Mouse (Mus musculus) G1E (cell line): ENCODE measurements at regions not wholly inside any gene's neighbourhood (a gene's known extent, or its start where the extent isn't known, plus 50 kb on each side); places are given as distances from the start of the nearest gene placed in this dataset.

ENCODE experiments used
- ATAC-seq: 2 replicates; pipeline ENCODE4 v1.8.0; 2016; ENCODE audit warnings: mild to moderate bottlenecking; ENCODE audit not compliant: insufficient number of reproducible peaks, poor library complexity, low FRiP score, severe bottlenecking; ENCODE audit errors: extremely low read depth
- DNase-seq: peaks from one replicate; pipeline ENCODE4 v3.0.0; 2012; ENCODE audit warnings: low spot score
- H3K27me3 ChIP-seq: 2 replicates; pipeline ENCODE4 v1.6.1; 2012; ENCODE audit warnings: mild to moderate bottlenecking, low read length, inconsistent platforms; ENCODE audit not compliant: insufficient read depth
- H3K36me3 ChIP-seq: replicated peaks from 2 replicates; pipeline ENCODE3; 2012; ENCODE audit warnings: mild to moderate bottlenecking, inconsistent platforms
- H3K4me1 ChIP-seq: 2 replicates; pipeline ENCODE4 v1.6.1; 2012; ENCODE audit warnings: low read depth, low read length, inconsistent platforms, mixed read lengths; ENCODE audit not compliant: insufficient read depth
- H3K4me3 ChIP-seq: 2 replicates; pipeline ENCODE4 v1.5.1; 2012; ENCODE audit warnings: low read depth, mild to moderate bottlenecking, inconsistent platforms, low read length, moderate library complexity, mixed read lengths
- H3K9me3 ChIP-seq: replicated peaks from 2 replicates; pipeline ENCODE4 v1.6.1; 2012; ENCODE audit warnings: inconsistent platforms
- CTCF ChIP-seq: IDR thresholded peaks from 2 replicates; pipeline ENCODE4 v1.5.1; 2012; ENCODE audit warnings: low read depth, low read length, inconsistent platforms, mixed read lengths
- GATA1 ChIP-seq: IDR thresholded peaks from 2 replicates; pipeline ENCODE4 v1.6.1; 2012; ENCODE audit warnings: borderline replicate concordance, low read length, inconsistent platforms, mixed read lengths
- GATA2 ChIP-seq: IDR thresholded peaks from 2 replicates; pipeline ENCODE4 v1.6.1; 2012; ENCODE audit warnings: low read depth, low read length, inconsistent platforms, borderline replicate concordance
- POLR2AphosphoS5 ChIP-seq: IDR thresholded peaks from 2 replicates; pipeline ENCODE4 v1.6.1; 2012; ENCODE audit warnings: low read depth, low read length, inconsistent platforms; ENCODE audit not compliant: insufficient replicate concordance
- TAL1 ChIP-seq: conservative IDR thresholded peaks from 2 replicates; pipeline ENCODE4 v1.6.1; 2012; ENCODE audit warnings: low read depth, low read length, inconsistent platforms, mixed read lengths

DNA sequence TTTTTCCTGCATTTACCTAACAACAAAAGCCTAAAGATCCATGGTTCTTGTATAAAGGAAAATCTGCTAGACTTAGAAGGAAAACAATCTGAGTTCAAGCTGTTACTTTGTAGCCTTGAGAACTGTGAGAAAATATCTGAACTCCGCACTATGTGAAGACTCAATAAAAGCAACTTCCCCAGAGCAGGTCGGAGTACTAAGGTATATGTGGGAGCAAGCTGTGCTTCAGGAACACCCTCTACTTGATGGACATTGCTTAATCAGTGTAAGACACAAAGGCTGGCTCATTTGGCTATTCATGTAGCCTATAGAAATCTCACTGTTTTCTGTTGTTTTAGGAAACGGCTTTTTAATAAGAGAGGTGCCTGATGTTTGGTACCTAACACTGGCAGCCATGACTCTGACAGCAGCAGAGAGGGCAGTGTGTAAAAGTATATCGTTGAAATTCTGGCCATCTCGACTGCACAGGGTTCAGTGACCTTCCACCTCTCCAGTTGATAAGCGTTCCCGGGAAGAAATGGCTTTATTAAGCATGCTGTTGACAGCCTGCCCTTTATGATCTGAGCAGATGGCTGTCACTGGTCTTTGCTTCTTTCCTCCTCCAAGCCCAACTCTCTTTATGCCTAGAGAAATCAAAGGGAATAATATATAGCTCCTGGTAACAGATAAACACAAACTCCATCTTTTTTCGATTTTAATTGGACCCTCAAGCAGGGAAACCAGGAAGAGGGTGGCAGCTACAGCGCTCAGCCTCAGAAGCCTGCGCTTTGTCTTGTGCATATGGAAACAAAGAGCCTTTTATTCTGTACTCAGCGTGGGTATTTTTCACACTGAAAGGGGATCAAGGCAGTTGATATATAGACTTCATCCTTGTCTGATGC is 443.7 kb upstream of the Sel1l start:
- Histone ChIP-seq H3K4me3 (no peak overlapping the region), H3K36me3 (no peaks in the 10 kb centered on the region), H3K4me1 (no peaks in the 10 kb centered on the region), H3K27me3 (no peaks in the 10 kb centered on the region), H3K9me3 (no peaks in the 10 kb centered on the region)
- TF ChIP-seq GATA2 (no peak), TAL1 (no peak), POLR2AphosphoS5 (no peak), GATA1 (no peak), CTCF (no peak)
- ATAC-seq (no peak), DNase-seq (no peak)

DNA sequence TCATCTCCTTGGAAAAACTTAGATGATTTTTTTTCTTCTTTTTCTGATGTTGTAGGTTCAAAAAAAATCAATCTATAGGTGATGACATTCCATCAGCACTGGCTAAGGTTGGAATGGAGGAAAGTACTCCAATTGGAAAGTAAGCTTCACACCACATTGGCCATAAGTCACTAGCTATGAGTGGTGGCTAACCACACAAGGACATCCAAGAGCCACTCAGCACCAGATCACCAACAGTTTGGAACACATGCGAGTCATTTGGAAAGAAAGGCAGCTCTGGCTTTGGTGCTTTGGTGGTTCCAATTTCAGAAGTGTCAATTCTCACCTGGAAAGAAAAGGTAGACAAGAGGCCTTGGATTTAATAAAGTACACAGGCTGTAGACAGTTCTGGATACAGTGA is 442.5 kb upstream of the Sel1l start:
- Histone ChIP-seq H3K4me1 (no peaks in the 10 kb centered on the region), H3K27me3 (no peaks in the 10 kb centered on the region), H3K36me3 (no peaks in the 10 kb centered on the region), H3K9me3 (no peaks in the 10 kb centered on the region), H3K4me3 (no peak overlapping the region)
- DNase-seq (no peak), ATAC-seq (no peak)
- TF ChIP-seq POLR2AphosphoS5 = no peak
- TF ChIP-seq GATA2 = no peak
- no peak for TF ChIP-seq TAL1
- no peak for TF ChIP-seq CTCF
- no peak for TF ChIP-seq GATA1

DNA sequence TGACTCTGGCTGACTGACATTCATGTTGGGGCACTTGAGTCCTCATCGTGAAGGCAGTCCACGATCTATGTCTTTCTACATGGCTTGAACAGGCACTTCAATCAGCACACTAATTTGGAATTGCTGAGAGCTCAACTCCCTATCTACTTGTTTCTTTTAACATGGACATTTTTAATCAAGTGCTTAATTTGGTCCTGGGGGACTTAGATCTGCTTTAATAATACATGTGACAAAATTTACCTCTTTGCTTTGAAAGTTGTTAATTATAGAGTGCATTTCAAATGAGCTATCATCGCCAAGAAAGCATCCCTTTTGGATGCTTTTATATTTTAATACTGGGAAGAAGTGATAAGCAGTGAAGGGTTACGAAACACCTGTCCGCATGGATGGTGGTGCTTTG is 436.6 kb upstream of the Sel1l start:
- TF ChIP-seq CTCF (no peak), GATA2 (no peak), GATA1 (no peak), TAL1 (no peak), POLR2AphosphoS5 (no peak)
- Histone ChIP-seq H3K27me3 (no peaks in the 10 kb centered on the region), H3K4me3 (no peak overlapping the region), H3K9me3 (no peaks in the 10 kb centered on the region), H3K4me1 (no peaks in the 10 kb centered on the region), H3K36me3 (no peaks in the 10 kb centered on the region)
- DNase-seq (no peak), ATAC-seq (no peak)

DNA sequence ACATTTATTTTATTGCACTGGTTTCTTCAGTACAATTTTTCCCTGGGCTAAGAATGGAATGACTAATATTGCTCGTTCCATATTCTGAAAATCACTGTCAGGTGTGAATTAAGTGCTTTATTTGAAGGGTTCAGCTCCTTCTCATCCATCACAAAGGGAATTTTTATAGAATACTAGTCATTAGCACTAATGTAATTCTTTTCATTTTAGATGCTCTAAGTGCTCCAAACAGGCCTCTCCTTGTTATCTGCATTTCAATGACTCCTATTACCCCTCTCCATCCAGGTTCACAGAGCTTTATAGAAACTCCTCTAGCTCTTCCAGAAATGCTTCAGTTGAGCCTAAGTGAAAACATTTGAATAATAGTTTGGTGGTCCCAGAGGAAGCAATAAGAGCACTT is 431.5 kb upstream of the Sel1l start:
- H3K27me3 ChIP-seq = no peaks in the 10 kb centered on the region
- H3K9me3 ChIP-seq = no peaks in the 10 kb centered on the region
- no peak overlapping the region for H3K4me3 ChIP-seq
- TF ChIP-seq POLR2AphosphoS5 = no peak
- TF ChIP-seq GATA2 = no peak
- TF ChIP-seq TAL1 = no peak
- TF ChIP-seq GATA1 = no peak
- TF ChIP-seq CTCF = no peak
- no peak for DNase-seq
- no peak for ATAC-seq
- no peaks in the 10 kb centered on the region for H3K36me3 ChIP-seq
- no peaks in the 10 kb centered on the region for H3K4me1 ChIP-seq

DNA sequence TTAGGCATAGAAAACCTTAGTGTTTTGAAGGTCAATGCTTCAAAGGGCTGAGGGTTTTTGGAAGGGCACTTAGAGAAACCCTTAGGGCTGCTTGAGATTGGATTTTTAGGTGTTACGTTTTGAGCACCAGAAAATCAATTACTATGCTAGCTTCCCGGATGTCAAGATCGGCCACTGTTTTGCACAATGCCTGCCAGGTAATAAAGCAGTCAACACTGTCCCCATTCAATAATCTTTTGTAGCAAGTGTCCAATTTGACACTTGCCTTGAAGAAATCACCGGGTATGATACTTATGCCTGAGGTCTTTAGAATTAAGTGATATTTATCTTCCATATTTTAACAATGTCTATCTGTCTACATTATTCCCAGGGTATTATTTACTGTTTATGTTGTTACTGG is 403.0 kb upstream of the Sel1l start:
- ATAC-seq (no peak), DNase-seq (no peak)
- Histone ChIP-seq H3K36me3 (no peaks in the 10 kb centered on the region), H3K4me1 (no peaks in the 10 kb centered on the region), H3K27me3 (no peaks in the 10 kb centered on the region), H3K9me3 (no peaks in the 10 kb centered on the region), H3K4me3 (no peak overlapping the region)
- no peak for TF ChIP-seq CTCF
- no peak for TF ChIP-seq GATA1
- no peak for TF ChIP-seq POLR2AphosphoS5
- TF ChIP-seq TAL1 = no peak
- no peak for TF ChIP-seq GATA2

DNA sequence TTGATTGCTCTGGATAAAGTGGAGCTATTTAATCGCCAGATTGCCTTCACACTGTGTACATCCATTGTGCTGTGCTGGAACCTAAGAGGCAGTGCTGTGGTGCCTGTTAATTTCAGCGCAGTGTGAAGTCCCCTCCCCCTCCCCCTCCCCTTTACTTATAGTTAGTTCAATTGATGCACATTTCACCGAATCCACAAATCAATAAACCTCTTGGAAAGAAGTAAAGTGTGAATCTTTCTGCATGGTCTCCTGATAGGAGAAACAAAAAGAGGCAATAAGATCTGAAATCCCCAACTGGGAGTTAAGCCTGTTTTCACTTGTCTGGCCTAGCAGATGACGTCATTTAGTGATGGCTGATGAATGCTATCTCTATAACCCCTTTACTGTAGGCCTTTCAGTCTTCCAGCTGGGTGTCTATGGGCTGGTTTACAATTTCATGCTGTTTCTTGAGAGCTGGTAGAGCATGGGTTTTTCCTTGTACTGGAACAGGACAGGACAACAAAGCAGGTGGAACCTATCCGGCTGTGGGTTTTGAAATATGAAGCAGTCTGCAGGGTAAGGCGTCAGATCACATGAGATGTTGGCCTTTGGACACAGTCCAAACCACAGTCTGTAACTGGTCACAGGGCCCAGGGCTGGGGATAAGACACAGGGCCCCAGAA is 398.0 kb upstream of the Sel1l start:
- no peak for TF ChIP-seq CTCF
- TF ChIP-seq POLR2AphosphoS5 = no peak
- TF ChIP-seq GATA2 = no peak
- no peak for TF ChIP-seq GATA1
- no peak for TF ChIP-seq TAL1
- ATAC-seq = no peak
- H3K4me1 ChIP-seq = no peaks in the 10 kb centered on the region
- H3K36me3 ChIP-seq = no peaks in the 10 kb centered on the region
- H3K27me3 ChIP-seq = no peaks in the 10 kb centered on the region
- H3K9me3 ChIP-seq = no peaks in the 10 kb centered on the region
- no peak for DNase-seq
- no peak overlapping the region for H3K4me3 ChIP-seq

DNA sequence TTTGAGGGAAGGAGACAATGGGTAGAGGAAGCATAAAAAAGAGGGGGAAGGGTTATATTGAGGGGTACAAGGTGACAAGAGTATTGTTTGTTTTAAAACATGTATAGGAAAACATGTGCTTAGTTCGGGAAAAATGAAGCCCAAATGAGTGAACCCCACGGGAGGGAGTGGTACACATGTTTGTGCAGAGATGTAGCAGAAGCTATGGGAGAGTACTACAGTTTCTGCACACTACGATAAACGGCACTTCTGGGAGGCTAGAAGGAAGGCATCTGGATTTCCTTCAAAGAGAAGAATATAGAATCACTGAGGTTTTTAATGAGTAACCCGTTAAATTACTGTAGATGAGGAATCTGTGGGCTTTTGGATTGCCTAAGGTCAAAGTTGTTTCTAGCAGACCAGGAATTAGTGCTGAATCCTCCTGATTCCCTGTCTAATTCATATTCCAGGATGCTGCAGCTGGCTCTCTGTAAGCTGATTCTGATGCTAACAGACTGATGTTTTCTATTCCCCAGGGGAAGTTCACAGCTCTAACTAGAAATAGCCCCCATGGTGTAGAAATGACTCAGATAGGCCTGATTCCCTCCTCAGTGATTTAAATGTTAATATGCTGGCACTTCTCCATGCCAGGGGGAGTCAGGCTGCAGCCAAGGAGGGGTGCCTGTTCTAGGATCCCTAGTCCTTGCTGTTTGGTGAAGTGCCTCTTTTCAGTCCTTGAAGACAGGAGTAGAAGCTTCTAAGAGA is 391.2 kb upstream of the Sel1l start:
- no peak overlapping the region for H3K4me3 ChIP-seq
- ATAC-seq (no peak), DNase-seq (no peak)
- TF ChIP-seq POLR2AphosphoS5 = no peak
- TF ChIP-seq GATA1 = no peak
- no peak for TF ChIP-seq GATA2
- TF ChIP-seq CTCF = no peak
- no peak for TF ChIP-seq TAL1
- no peaks in the 10 kb centered on the region for H3K4me1 ChIP-seq
- no peaks in the 10 kb centered on the region for H3K27me3 ChIP-seq
- H3K9me3 ChIP-seq = no peaks in the 10 kb centered on the region
- no peaks in the 10 kb centered on the region for H3K36me3 ChIP-seq
